Comparison of ENCODE assay signal across 8 mouse cellular contexts in the genomic region with DNA sequence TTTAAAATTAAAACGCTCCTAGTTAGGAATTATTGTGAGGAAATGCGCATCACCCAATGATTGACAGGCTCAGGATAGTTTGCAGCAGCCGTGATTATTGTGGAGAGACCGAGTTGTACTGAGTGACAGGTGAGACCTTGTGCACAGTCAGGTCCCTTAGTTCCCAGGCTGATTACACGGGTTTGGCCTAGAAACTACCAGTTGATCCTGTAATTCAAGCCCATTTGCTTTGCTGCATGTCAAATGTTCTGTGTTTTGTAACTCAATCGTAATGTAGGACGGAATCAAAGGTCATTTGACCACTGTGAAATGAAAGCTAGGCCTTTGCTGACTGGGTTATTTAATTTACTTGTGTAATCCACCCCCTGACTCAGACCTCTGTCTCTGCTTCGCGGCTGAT. TPM values are rescaled to one million over a fixed set of nuclear protein-coding genes. Genes with fewer than 3 reads are reported as not detected.
DNase-seq lines count a peak whose midpoint lies in the region; ATAC-seq lines count a peak whose summit lies in the region.

No protein-coding gene starts in this region.

- DNase-seq in kidney, adult 8-10 months, result peak; percentile 38 to 75
- DNase-seq in kidney, adult 18-20 months, result no peak
- DNase-seq in NIH3T3 (ENCODE audit: low read depth), result peak; percentile 38
- peak; percentile 81 for DNase-seq in kidney, adult 9 months
- no peak for DNase-seq in layer of hippocampus, adult 9-10 months (ENCODE audit: low spot score)
- DNase-seq in testis, postnatal 14 days (ENCODE audit: low spot score), result no peak

- ATAC-seq in erythroid progenitor cell, adult 5-6 weeks (replicated peaks; ENCODE audit: low FRiP score, poor library complexity, severe bottlenecking), result peak; percentile 68
- peak; percentile 58 for ATAC-seq in megakaryocyte-erythroid progenitor cell, adult 5-6 weeks (replicated peaks; ENCODE audit: low FRiP score, low TSS enrichment, poor library complexity, severe bottlenecking)

RNA-seq across cellular contexts. Expression of a gene that starts 0.5 kb away (rescaled TPM):
- 20.5 and 23.8 TPM in 2 replicates for total RNA-seq in erythroid progenitor cell, adult 5-6 weeks (2015; ENCODE audit: low replicate concordance)
- total RNA-seq in erythroid progenitor cell, adult 5-6 weeks (2017; ENCODE audit: low replicate concordance), result 15.9 and 16.9 TPM in 2 replicates
- total RNA-seq in megakaryocyte-erythroid progenitor cell, adult 5-6 weeks (2014; fragmentation: Nextera tagmentation), result 29.6 and 32.4 TPM in 2 replicates
- 40.1 and 42.4 TPM in 2 replicates for total RNA-seq in megakaryocyte-erythroid progenitor cell, adult 5-6 weeks (2017)

Comparison
In these comparisons a context has a peak if more than half of its experiments do, and no peak if none do; other contexts are left out.
1. DNase-seq: peak in kidney, adult 8-10 months (2 of 2), NIH3T3 (single experiment) and kidney, adult 9 months (single experiment); none in kidney, adult 18-20 months (single experiment), layer of hippocampus, adult 9-10 months (single experiment) and testis, postnatal 14 days (single experiment).